Mouse (Mus musculus): ENCODE measurements around the gene Atm. TPM values are rescaled to one million over a fixed set of nuclear protein-coding genes. Genes with fewer than 3 reads are reported as not detected.

Atm gene
- polyA plus RNA-seq (2015; fragmentation: Nextera tagmentation; extraction: Ambion mirVana) = 6.7 and 7.5 TPM in 2 replicates

DNA sequence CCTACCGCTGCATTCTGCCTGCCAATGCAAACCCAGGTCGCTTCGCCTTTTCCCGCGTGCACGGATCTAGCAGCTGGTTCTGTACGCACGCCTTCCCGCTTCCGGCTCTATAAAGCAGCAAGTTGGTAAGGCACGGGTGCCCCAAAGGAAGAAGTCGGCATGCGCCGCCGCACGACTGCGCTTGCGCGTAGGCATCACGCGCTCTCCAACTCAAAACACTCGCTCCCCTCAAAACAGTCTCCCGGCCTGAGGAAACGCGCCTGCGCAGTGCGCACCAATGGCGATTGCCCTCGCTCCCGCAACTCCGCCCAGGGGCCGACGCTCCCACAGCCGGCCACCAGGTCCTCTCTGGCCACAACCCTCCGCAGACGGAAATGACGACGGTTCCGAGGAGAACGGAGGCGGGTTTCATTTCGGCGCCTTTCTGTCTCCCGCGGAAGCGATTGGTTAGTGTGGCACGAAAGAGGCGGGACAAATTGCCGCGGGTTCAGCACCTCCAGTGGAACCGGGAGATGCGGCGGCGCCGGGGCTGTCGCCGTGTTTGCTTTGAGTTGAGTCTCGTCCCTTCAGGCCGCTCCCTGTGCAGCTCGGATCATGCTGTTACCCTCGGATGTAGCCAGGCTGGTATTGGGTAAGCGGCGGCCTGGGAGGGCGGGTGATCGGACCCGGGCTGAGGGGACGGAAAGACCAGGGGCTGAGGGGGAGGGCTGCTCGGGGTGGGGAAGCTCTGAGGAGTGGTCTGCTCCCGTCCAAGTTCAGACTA lies at the start of gene Atm, which contains the start of gene Npat:
Gene Atm, minus strand, starts transcription at position 183 of the 763 bp plus-strand sequence.
Gene Npat, plus strand, starts transcription at position 490 of the 763 bp plus-strand sequence.
- Histone ChIP-seq H3K4me2 (replicated peaks; ENCODE audit: low read depth) (peak within 1 kb of the TSS; percentile 90), H3K9ac (ENCODE audit: low read length) (peak within 1 kb of the TSS; percentile 84), H3K36me3 (ENCODE audit: control insufficient read depth, insufficient read depth, low read length) (no peaks in the 10 kb centered on the region), H3K27ac (replicated peaks) (peak within 1 kb of the TSS; percentile 94), H3K4me1 (replicated peaks; ENCODE audit: control insufficient read depth, insufficient read depth) (0 out of 2 replicates have a peak, but pooled peaks cover 2% of the 10 kb centered on the region), H3K9me3 (ENCODE audit: control insufficient read depth, low read length) (no peaks in the 10 kb centered on the region), H3K4me3 (ENCODE audit: low read depth, low read length) (peak within 1 kb of the TSS; percentile 79), H3K27me3 (ENCODE audit: control insufficient read depth, insufficient read depth, low read length) (no peaks in the 10 kb centered on the region)
- ATAC-seq (ENCODE audit: low FRiP score, low TSS enrichment) = peak; percentile 100
- TF ChIP-seq EP300 (optimal IDR thresholded peaks at IDR 0.05) (no peak), CTCF (IDR thresholded peaks at IDR 0.05; ENCODE audit: low read depth) (peak; percentile 57)
- WGBS = under 1% methylated on average over 68 of the region's 69 CpGs
- DNase-seq (ENCODE audit: low spot score) = peak; percentile 100

DNA sequence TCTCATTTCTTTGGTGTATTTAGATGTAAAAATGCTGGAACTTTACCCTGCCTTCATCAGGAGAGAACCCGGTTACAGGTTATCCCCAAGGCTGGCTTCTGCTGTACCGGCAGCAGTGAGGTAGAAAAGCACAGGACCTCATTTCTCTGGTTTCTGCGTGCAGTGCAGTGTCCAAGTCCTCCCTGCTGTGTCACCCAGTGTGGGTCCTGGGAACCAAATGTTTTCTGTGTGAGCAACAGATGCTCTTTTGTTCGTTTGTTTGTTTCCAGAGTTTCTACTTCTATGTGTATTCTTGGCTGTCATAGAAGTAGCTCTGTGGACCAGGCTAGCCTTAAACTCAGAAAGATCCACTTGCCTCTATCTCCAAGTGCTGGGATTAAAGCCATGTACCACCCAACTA lies 45.3 kb upstream of the Atm start:
- no peaks in the 10 kb centered on the region for H3K27me3 ChIP-seq (ENCODE audit: control insufficient read depth, insufficient read depth, low read length)
- H3K36me3 ChIP-seq (ENCODE audit: control insufficient read depth, insufficient read depth, low read length) = peaks cover 15% of the 10 kb centered on the region
- 90% methylated on average over 4 of the region's 4 CpGs for WGBS
- H3K9me3 ChIP-seq (ENCODE audit: control insufficient read depth, low read length) = no peaks in the 10 kb centered on the region
- TF ChIP-seq EP300 (optimal IDR thresholded peaks at IDR 0.05) = no peak
- no peak for TF ChIP-seq CTCF (IDR thresholded peaks at IDR 0.05; ENCODE audit: low read depth)
- H3K4me3 ChIP-seq (ENCODE audit: low read depth, low read length) = no peak overlapping the region
- DNase-seq (ENCODE audit: low spot score) (no peak), ATAC-seq (ENCODE audit: low FRiP score, low TSS enrichment) (no peak)
- H3K9ac ChIP-seq (ENCODE audit: low read length) = no peak overlapping the region
- H3K4me1 ChIP-seq (replicated peaks; ENCODE audit: control insufficient read depth, insufficient read depth) = no peaks in the 10 kb centered on the region
- H3K4me2 ChIP-seq (replicated peaks; ENCODE audit: low read depth) = no peak overlapping the region
- H3K27ac ChIP-seq (replicated peaks) = no peak overlapping the region

DNA sequence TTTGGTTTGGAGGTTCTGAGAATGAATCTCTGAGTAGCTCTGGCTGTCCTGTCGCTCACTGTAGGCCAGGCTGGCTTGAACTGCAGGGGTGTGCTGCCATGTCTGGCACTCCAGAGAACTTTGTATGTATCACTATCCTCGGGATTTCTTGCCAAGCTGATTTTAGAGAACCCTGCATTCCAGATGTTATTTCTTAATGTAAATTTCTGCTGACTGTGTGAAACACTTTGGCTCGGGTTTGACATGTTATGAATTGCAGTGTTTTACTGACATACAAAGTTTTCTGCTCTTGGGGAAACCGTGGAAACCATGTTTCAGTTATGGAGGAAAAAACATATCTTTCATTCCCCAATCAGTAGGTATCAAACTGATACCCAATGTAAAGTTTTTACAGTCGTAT lies 39.2 kb upstream of the Atm start:
- 60% methylated on average over 5 of the region's 5 CpGs for WGBS
- Histone ChIP-seq H3K9me3 (ENCODE audit: control insufficient read depth, low read length) (no peaks in the 10 kb centered on the region), H3K4me2 (replicated peaks; ENCODE audit: low read depth) (no peak overlapping the region), H3K9ac (ENCODE audit: low read length) (no peak overlapping the region), H3K4me1 (replicated peaks; ENCODE audit: control insufficient read depth, insufficient read depth) (no peaks in the 10 kb centered on the region), H3K27ac (replicated peaks) (0 out of 2 replicates have a peak overlapping the region, but pooled peaks have one; percentile 13), H3K27me3 (ENCODE audit: control insufficient read depth, insufficient read depth, low read length) (no peaks in the 10 kb centered on the region), H3K4me3 (ENCODE audit: low read depth, low read length) (no peak overlapping the region), H3K36me3 (ENCODE audit: control insufficient read depth, insufficient read depth, low read length) (peaks cover 9% of the 10 kb centered on the region)
- DNase-seq (ENCODE audit: low spot score) (no peak), ATAC-seq (ENCODE audit: low FRiP score, low TSS enrichment) (no peak)
- TF ChIP-seq CTCF (IDR thresholded peaks at IDR 0.05; ENCODE audit: low read depth) = no peak
- TF ChIP-seq EP300 (optimal IDR thresholded peaks at IDR 0.05) = no peak

DNA sequence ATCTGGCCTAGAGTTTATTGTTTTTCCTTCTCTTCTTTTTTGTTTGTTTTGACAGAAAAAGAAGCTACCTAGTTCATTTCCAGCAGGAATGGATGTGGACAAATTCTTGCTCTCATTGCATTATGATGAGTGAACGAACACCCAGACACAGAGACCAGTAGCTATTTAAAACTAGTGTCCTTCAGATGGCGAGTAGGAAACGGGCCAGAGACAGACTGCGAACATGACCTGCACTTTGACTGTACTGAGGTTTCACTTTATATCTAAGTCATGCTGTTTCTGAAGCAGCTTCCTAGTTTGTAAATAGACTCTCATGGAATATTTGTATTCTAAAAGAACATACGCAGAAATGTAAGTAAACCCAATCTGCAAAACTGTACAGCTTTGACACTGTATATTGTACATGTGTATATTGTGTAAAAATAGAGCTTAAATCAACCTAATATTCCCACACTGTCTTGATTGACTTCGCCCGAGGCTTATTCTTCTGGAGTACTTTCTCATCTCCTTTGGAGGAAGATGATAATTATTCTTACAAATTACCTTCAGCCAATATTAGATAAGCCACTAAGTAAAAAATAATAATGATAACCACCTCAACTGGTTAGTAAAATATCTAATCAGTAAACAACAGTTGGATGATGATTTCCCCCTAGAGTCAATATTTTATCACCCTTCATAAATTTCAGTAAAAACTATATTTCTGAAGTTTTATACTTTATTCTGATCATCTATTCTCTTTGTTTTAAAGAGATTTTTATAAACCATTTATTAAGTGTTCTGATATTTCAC lies 36.2 kb upstream of the Atm start:
- 90% methylated on average over 7 of the region's 7 CpGs for WGBS
- no peak overlapping the region for H3K9ac ChIP-seq (ENCODE audit: low read length)
- no peaks in the 10 kb centered on the region for H3K27me3 ChIP-seq (ENCODE audit: control insufficient read depth, insufficient read depth, low read length)
- no peaks in the 10 kb centered on the region for H3K4me1 ChIP-seq (replicated peaks; ENCODE audit: control insufficient read depth, insufficient read depth)
- no peaks in the 10 kb centered on the region for H3K9me3 ChIP-seq (ENCODE audit: control insufficient read depth, low read length)
- DNase-seq (ENCODE audit: low spot score) = no peak
- no peak for TF ChIP-seq CTCF (IDR thresholded peaks at IDR 0.05; ENCODE audit: low read depth)
- no peak for TF ChIP-seq EP300 (optimal IDR thresholded peaks at IDR 0.05)
- H3K27ac ChIP-seq (replicated peaks) = no peak overlapping the region
- ATAC-seq (ENCODE audit: low FRiP score, low TSS enrichment) = no peak
- no peak overlapping the region for H3K4me3 ChIP-seq (ENCODE audit: low read depth, low read length)
- H3K4me2 ChIP-seq (replicated peaks; ENCODE audit: low read depth) = no peak overlapping the region
- peaks cover 9% of the 10 kb centered on the region; the same call in 1 of the 2 replicates for H3K36me3 ChIP-seq (ENCODE audit: control insufficient read depth, insufficient read depth, low read length)

DNA sequence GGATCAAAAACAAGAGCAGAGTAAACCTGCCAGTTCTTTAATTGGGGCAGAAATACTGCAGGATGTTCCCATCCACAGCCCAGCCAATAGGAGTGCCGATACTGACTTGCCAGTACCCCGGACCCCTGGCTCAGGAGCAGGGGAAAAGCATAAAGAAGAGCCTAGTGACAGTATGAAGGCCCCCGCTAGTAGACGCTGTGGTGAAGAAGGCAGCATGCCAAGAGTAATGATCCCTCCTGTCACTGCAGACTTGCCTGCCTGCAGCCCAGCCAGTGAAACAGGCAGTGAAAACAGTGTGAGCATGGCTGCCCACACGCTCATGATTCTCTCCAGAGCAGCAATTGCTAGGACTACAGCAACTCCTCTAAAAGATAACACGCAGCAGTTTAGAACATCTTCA lies 34.1 kb upstream of the Atm start:
- Histone ChIP-seq H3K36me3 (ENCODE audit: control insufficient read depth, insufficient read depth, low read length) (peaks cover 16% of the 10 kb centered on the region), H3K9me3 (ENCODE audit: control insufficient read depth, low read length) (no peaks in the 10 kb centered on the region), H3K27ac (replicated peaks) (no peak overlapping the region), H3K4me1 (replicated peaks; ENCODE audit: control insufficient read depth, insufficient read depth) (no peaks in the 10 kb centered on the region), H3K4me2 (replicated peaks; ENCODE audit: low read depth) (no peak overlapping the region), H3K27me3 (ENCODE audit: control insufficient read depth, insufficient read depth, low read length) (no peaks in the 10 kb centered on the region), H3K4me3 (ENCODE audit: low read depth, low read length) (no peak overlapping the region), H3K9ac (ENCODE audit: low read length) (no peak overlapping the region)
- DNase-seq (ENCODE audit: low spot score) = no peak
- no peak for ATAC-seq (ENCODE audit: low FRiP score, low TSS enrichment)
- no peak for TF ChIP-seq EP300 (optimal IDR thresholded peaks at IDR 0.05)
- no peak for TF ChIP-seq CTCF (IDR thresholded peaks at IDR 0.05; ENCODE audit: low read depth)
- WGBS = 89% methylated on average over 6 of the region's 6 CpGs
